Mouse (Mus musculus) retina, adult 2 months (tissue): ENCODE data around the gene Cnn3.

ENCODE experiments used
- DNase-seq: peaks from one replicate; pipeline ENCODE4 v3.0.0-alpha.2; 2012; ENCODE audit warnings: low read depth, low spot score

Cnn3 gene

GRCm38 (mm10) chr3:121425861-121426620 is at the start of gene Cnn3:
Gene Cnn3 (plus strand): TSS chr3:121426497.
- DNase-seq, result peak; percentile 63

DNA sequence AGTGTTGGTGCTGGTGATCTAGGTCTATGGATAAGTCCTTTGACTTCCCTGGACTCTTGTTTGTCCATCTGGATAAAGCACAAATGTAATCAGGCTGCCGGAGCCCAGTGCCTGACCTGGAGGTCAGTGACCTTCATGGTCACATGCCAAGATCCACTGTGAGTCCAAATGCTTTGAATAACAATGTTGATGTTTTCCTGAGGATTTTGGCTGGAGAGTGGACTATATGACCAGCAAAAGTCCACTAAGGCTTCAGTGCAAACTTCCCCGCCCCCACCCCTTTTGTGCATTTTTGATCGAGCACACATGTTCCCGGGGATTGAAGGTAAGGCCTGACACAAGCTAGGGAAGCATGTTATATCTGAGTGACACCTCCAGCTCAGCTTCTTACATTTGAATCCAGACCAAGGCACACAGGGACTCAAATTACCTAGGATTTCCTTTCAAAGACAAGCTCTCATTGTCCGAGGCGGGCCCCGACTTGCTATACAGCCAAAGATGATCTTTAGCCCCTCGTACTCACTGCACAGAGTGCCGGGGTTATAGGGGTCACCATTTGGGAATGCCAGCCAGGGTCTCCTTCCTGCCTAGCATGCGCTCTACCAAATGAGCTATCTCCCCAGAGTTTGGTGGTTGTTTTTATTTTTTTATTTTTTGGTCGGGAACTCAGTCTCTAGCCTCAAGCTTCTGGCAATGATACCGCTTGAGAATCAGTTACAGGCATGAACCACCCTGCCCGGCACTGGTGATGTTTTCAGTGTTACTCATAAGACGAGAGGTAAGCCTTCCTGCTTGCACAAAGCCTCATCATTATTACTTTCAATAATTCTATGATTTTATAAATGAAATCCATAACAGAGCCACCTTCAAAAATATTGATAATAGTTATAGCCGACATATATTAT is 47.3 kb upstream of the Cnn3 start:
- no peak for DNase-seq

DNA sequence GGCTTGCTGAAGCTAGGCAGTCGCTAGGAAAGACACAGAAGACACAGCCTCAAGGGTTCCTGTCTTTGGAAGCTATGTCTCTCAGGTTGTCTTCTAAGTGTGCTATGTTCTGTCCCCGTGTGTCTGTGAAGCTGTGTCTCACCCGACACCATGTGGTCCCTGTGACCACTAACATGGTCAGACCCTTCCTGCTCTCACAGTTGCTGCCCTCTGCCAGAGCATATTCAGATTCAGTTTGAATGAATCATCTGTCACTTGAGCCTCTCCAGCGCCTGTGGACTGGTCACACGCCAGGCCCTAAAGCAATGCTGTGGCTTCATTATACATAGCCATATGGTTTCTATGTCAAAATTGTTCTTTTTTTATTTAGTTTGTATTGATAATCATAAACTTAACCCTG is 46.6 kb upstream of the Cnn3 start:
- no peak for DNase-seq

DNA sequence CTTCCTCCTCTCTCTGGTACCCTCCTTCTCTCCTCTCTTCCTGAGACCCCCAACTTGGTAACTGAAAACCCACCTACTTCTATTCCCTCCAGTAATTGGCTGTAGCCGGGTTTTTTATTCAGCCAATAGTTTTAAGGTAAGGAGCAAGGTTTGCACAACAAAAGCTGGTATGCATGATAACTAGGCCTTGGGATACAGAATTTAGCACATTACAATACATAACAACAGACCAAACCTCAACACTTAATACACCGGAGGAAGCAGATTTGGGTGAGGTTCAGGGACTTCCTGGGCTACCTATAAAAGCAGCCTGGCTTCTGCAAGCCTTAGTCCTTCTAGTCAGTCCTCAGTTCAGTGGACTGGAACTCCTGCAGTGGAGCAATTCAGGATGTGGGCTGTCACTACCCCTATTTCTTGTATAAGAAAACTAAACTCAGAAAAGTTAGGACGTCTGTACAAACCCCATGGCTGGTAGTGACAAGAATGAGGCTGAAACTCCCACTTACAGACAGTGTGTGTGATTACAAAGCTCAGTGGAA is 38.8 kb upstream of the Cnn3 start:
- DNase-seq, result no peak

DNA sequence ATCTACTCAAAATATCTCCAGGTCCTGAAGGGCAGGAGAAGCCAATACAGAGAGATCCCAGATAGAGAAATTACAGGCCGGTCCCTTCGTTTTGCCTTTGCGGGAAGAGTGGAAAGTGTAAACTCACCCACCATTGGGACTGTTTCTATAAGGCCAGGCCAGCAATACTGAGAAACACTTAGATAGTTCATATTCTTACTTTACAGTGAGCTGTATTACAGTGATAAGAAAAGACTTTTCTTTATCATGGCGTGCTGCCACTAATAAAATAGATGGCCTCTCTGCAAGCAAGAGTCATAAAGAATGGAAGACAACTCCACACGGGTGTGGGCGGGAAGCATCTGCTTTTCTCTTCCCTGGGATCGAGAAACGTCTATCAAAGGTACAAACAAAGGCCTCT is 36.9 kb upstream of the Cnn3 start:
- DNase-seq, result no peak

GRCm38 (mm10) chr3:121389860-121390530 is 36.3 kb upstream of the Cnn3 start:
- peak; percentile 18 for DNase-seq

GRCm38 (mm10) chr3:121390724-121391123 is 35.6 kb upstream of the Cnn3 start:
- DNase-seq, result no peak

GRCm38 (mm10) chr3:121395588-121396295 is 30.6 kb upstream of the Cnn3 start:
- DNase-seq, result no peak

DNA sequence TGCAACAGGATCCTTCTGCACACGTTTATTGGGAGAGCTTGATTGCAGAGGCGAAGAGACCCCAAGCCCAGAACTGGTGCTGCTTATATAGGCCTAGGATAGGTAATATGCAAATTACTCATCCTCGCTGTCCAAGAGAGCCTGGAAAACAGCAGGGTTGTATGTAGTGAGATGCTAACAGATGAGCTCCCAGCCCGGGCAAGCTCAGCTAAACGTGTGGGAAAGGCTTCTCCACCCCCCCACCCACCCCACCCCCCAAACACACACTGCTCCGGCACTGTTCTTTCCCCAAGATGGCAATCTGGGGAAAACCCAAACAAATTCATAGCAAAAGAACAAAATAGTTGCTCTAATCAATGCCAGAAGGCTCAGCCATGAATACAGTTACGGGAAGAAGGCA is 29.7 kb upstream of the Cnn3 start:
- no peak for DNase-seq

DNA sequence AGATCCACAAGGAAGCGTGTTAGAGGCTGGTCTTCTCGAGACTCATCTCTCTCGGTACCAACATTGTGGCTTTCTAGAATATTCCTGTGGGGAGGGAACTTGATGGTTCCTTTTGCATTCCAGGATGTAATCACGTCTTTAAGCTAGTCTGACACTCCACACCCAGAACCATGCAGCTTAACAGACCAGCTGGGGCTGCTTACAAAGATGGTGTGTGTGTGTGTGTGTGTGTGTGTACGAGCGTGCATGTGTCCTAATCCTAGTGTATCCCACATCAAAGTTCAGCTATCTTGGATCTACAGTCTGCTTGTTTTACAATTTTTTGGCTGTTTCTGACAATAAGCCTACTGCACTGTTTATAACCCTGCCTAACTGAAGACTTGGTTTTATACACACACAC is 29.3 kb upstream of the Cnn3 start:
- no peak for DNase-seq

DNA sequence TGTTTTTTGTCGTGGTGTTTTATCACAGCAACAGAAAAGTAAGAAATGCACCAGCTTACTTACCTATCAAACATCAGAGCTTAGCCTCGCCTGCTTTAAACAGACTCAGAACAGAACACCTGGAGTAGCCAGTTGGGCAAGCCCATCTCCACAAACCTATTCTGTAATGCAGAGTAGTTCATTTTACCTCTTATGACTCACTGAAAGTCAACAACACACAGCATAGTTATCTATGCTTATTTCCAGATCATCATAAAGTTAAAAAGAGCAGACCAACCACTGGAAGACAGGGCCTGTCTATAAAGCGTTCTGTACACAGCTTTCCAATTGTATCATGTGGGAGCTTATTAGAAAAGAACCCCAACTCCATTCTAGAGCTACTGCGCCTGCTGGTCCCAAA is 24.9 kb upstream of the Cnn3 start:
- no peak for DNase-seq

GRCm38 (mm10) chr3:121402096-121402495 is 24.2 kb upstream of the Cnn3 start:
- no peak for DNase-seq

DNA sequence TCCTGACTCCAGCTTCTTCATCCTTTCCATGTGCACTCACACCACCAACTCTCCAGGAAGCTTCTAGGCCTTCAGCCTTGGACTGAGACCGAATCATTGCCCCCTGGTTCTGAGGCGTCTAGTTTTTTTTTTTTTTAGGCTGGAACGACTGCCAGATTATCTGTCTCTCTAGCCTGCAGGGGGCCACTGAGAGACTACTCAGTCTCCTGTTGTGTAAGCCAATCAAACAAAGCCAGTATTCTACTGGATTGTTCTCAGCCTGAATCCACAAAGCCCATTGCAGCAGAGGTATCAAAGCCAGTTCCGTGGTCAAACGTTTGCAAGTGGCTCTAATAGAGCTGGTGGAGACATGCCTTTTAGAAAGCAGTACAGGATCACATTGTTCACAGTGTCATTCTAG is 22.8 kb upstream of the Cnn3 start:
- no peak for DNase-seq

DNA sequence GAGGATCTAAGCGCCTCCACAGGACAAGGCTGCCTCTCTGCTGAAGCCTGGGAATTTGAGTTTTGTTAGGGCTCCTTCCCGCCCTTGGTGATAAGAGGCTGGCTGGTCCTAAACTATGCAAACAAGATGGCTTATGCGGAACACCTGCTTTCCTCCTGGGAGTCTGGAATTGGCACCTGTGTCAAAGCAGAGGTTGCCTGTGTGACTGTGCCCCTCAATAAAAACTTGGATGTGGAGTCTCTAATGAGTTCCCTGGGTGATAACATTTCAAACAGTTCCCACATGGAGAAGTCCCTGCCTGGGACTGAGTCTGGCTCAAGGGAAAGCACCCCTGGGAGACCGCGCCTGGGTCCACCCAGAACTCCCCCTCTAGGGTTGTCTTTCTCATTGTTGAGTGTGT is 21.2 kb upstream of the Cnn3 start:
- DNase-seq, result no peak

DNA sequence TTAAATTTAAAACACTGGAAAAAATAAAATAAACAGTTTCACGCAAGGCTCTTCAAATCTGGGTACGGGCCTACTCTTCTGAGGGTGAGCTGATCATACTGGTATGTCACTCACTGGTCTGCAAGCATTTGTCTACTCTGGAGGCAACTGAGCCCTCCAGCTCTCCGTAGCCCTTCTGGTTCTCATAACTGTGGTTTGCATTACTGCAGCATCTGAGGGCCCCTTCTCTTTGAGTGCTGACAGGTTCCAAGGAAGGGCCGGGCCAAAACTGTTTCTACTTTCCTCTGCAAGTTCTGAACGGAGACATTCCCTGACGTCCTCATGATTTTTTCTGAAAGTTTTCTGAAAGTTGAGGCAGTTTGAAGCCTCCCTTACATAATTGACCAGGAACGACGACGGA is 18.9 kb upstream of the Cnn3 start:
- no peak for DNase-seq

DNA sequence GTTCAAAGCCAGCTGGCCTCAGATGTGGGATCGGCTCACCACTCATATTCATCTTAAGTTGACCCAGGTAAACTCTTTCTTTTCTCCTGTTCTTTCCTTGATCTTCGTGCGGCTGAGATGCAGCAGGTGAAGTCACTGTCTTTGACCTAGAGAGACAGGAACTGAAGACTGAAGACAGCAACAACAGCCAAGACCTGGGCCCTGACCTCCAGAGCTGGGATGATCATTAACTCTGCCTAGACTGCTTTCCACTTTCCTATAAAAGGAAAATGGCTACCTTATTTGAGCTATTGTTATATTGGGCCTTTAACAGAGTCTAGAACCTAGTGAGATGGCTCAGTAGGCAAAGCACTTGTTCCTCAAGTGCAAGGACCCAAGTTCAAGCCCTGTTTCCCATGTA is 17.9 kb upstream of the Cnn3 start:
- DNase-seq, result no peak

DNA sequence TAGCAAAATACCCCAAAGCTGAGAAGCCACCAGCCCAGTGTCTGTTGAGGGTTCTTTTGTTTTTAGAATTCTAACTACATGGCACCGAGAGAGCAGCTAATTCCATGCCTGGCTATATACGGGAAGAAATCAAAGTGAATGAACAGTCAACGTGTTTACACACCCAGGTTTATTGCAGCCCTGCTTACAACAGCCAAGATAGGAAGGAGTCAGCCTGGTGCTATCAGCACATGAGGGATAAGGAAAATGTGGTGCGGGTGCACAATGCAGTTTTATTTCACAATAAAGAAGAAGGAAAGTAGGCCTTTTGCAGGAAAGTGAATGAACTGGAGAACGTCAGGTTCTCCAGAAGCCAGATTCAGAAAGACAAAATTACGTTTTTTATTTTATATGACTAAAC is 14.8 kb upstream of the Cnn3 start:
- no peak for DNase-seq

DNA sequence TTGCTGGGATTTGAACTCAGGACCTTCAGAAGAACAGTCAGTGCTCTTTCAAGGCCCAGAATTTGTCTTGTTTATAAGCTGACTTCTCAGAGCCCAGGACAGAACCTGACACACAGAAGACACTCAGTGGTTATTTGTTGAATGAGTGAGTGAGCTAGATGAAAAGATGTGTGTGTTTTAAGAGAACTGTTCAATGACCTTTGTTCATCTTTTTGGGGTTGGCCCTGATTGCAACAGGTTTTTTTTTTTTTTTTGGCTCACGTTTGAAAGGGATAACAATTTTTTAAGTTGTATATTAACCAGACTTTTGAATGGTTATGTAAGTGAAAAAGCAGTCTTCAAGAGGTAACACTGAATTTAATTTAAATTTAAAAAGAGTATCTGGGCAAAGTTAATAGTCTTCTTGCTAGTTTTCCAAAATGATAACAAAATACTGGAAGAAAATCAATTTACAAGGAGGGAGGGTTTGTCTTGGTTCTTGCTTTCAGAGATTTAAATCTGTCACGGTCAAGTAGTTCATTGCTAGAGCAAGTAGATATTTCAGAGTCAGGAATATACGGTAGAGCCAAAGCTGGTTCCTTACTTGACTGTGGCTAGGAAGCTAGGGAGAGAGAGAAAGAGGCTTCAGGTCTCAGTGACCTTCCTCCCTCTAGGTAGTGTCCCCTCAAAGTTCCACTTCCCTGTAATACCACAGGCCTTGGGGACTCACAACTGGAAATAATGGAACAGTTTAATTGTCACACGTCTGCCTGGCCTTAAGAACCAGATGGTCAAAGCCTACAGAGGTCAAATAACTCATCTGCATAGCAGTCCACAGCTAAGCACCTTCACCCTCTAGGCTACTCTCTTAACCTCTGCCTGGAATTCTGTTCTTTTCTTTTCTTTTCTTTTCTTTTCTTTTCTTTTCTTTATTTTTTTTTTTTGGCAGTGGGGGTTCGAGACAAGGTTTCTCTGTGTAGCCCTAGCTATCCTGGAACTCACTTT is 9.8 kb upstream of the Cnn3 start:
- DNase-seq, result no peak

DNA sequence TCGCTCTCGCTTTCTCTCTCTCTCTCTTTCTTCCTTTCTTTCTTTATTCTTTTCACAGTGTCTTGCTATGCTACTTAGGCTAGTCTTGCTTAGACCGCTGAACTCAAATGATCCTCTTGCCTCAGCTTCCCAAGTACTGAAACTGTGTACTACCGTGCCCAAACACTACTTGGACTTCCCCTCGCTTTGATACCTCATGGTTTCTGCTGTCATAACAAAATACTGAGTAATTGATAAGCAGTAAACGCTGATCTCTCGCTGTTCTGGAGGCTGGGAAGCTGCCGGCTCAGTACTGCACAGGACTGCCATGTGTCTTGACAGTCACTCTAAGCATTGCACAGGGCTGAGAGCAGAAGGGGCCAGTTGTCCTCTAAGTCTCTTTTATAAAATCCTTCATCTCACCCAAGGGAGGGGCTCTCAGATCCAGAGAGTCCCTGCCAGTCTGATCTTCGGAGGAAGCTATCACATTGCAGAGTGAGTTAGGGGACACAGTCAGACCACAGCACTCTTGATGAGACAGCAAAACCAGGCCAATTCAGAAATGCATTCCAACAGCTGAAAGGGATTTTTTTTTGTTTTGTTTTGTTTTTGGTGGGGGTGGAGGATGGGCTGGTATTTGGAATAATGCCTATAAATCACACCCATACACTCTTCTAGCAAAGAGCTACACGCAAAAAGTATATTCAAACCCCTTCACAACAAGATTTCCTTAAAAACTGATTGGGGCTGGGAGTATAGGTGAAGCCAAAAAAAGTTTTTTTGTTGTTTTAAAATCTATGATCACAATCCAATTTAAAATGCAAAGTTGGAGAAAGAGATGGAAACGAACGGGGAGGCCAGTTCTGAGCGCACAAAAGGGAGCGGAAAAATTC is 8.7 kb upstream of the Cnn3 start:
- DNase-seq, result no peak
